Mouse (Mus musculus): ENCODE measurements around the gene Rpl7l1.

Rpl7l1 gene

GRCm38 (mm10) chr17:46734055-46734454 lies 48.4 kb downstream of the Rpl7l1 start:
- no peak for DNase-seq

GRCm38 (mm10) chr17:46728904-46729318 lies 53.6 kb downstream of the Rpl7l1 start, which contains the start of gene Gnmt:
Gnmt (minus strand) TSS chr17:46729168.
- DNase-seq = no peak

GRCm38 (mm10) chr17:46728496-46728895 lies 54.0 kb downstream of the Rpl7l1 start:
- DNase-seq = no peak

GRCm38 (mm10) chr17:46728021-46728420 lies 54.5 kb downstream of the Rpl7l1 start:
- peak; percentile 68 for DNase-seq

- DNase-seq = no peak
These were observed 55.2 kb downstream of the Rpl7l1 start for GRCm38 (mm10) chr17:46727271-46727670.

GRCm38 (mm10) chr17:46725731-46726645 lies 56.5 kb downstream of the Rpl7l1 start:
- DNase-seq = no peak

GRCm38 (mm10) chr17:46725273-46725672 lies 57.2 kb downstream of the Rpl7l1 start:
- DNase-seq = peak; percentile 71

- DNase-seq = peak; percentile 54
These were observed 57.9 kb downstream of the Rpl7l1 start for GRCm38 (mm10) chr17:46724477-46725084.
